Mouse (Mus musculus) stomach, postnatal 0 days (tissue): Measurements from ENCODE around the gene 1700029I15Rik.

ENCODE experiments used
- CTCF ChIP-seq: IDR thresholded peaks from 2 replicates; pipeline ENCODE4 v1.5.1; 2016; ENCODE audit warnings: antibody characterized with exemption, low read depth, mild to moderate bottlenecking, moderate library complexity
- EP300 ChIP-seq: optimal IDR thresholded peaks from 2 replicates; pipeline ENCODE3; 2016; ENCODE audit warnings: antibody characterized with exemption

- TF ChIP-seq CTCF (no peak), EP300 (no peak)
Observed at GRCm38 (mm10) chr2:92370375-92370774, 12.0 kb upstream of the 1700029I15Rik start.
